Mouse (Mus musculus) heart, adult 2 months (tissue): ENCODE results near the gene Slc38a9. TPM values are rescaled to one million over a fixed set of nuclear protein-coding genes. Genes with fewer than 3 reads are reported as not detected.

ENCODE experiments used
- DNase-seq, 2 experiments: peaks; one replicate each; pipeline ENCODE4 v3.0.0; 2021
- H3K27ac ChIP-seq: fragments of 200-600 bp; 2 replicates; pipeline ENCODE4 v1.8.1; 2022
- H3K27me3 ChIP-seq: fragments of 200-500 bp; 2 replicates; pipeline ENCODE4 v1.6.1; 2012; ENCODE audit warnings: mild to moderate bottlenecking, low read length, inconsistent platforms, mixed read lengths; ENCODE audit not compliant: control insufficient read depth, insufficient read depth
- H3K36me3 ChIP-seq: fragments of 200-500 bp; 2 replicates; pipeline ENCODE4 v1.6.1; 2012; ENCODE audit warnings: low read length, inconsistent platforms; ENCODE audit not compliant: control insufficient read depth, insufficient read depth
- H3K4me1 ChIP-seq: fragments of 200-500 bp; 2 replicates; pipeline ENCODE4 v1.6.1; 2011; ENCODE audit warnings: low read length; ENCODE audit not compliant: control insufficient read depth, insufficient read depth
- H3K4me3 ChIP-seq: fragments of 200-600 bp; 2 replicates; pipeline ENCODE4 v1.8.1; 2022
- H3K79me2 ChIP-seq: fragments of 200-500 bp; replicated peaks from 2 replicates; pipeline ENCODE4 v1.6.1; 2012; ENCODE audit warnings: mild to moderate bottlenecking, inconsistent platforms, low read length, moderate library complexity, mixed read lengths; ENCODE audit not compliant: control insufficient read depth, insufficient read depth
- H3K9ac ChIP-seq: fragments of 200-500 bp; 2 replicates; pipeline ENCODE4 v1.6.1; 2012; ENCODE audit warnings: low read depth, mild to moderate bottlenecking, control low read depth, inconsistent platforms, low read length, mixed read lengths
- CTCF ChIP-seq: fragments of 200-600 bp; IDR thresholded peaks from 2 replicates; pipeline ENCODE4 v1.8.1; 2022; ENCODE audit warnings: antibody characterized with exemption, mild to moderate bottlenecking, moderate library complexity
- EP300 ChIP-seq: fragments of 200-500 bp; IDR thresholded peaks from 2 replicates; pipeline ENCODE4 v1.6.1; 2011; ENCODE audit warnings: low read depth, low read length, control low read depth; ENCODE audit not compliant: insufficient read depth
- POLR2A ChIP-seq: fragments of 200-500 bp; IDR thresholded peaks from 2 replicates; pipeline ENCODE4 v1.6.1; 2011; ENCODE audit warnings: mild to moderate bottlenecking, low read depth, low read length, control low read depth; ENCODE audit not compliant: insufficient read depth
- whole genome bisulfite sequencing: fragments of 180-500 bp; shearing (Covaris S2); methylation state at CpG from one replicate; pipeline ENCODE4 v1.1.7; 2018; 5-methylcytosine and 5-hydroxymethylcytosine counted together
- intact Hi-C: fragments of 180-260 bp; cut with DNase I; formaldehyde crosslinking; loops from one replicate; pipeline ENCODE4 v1.15.1; 2025
- polyA plus RNA-seq: library from polyadenylated mRNA; depleted of rRNA; stranded (reverse); fragments of >200 nt; gene quantifications from 2 replicates; pipeline ENCODE4 v1.2.3, GENCODE M21; 2012
- total RNA-seq, 2 experiments: library from RNA; stranded (reverse); gene quantifications; 2 replicates each; pipeline ENCODE4 v1.2.3; 2021

Gene Slc38a9
- total and polyA plus RNA-seq, 3 experiments, result 7.7 to 8.5 (median 8.3) TPM

- WGBS, result 87% methylated on average over 3 of the region's 3 CpGs
- no peak for DNase-seq
- H3K27me3 ChIP-seq, result no peaks in the 10 kb centered on the region
- H3K36me3 ChIP-seq, result no peaks in the 10 kb centered on the region
- no peak overlapping the region for H3K9ac ChIP-seq
- H3K4me3 ChIP-seq, result no peak overlapping the region
- TF ChIP-seq CTCF (no peak), EP300 (no peak), POLR2A (no peak)
- H3K27ac ChIP-seq, result no peak overlapping the region
- no peaks in the 10 kb centered on the region for H3K79me2 ChIP-seq
- intact Hi-C loops, result no loop called here
- H3K4me1 ChIP-seq, result no peaks in the 10 kb centered on the region
These were observed 9.4 kb upstream of the Slc38a9 start for GRCm38 (mm10) chr13:112651183-112651582.

DNA sequence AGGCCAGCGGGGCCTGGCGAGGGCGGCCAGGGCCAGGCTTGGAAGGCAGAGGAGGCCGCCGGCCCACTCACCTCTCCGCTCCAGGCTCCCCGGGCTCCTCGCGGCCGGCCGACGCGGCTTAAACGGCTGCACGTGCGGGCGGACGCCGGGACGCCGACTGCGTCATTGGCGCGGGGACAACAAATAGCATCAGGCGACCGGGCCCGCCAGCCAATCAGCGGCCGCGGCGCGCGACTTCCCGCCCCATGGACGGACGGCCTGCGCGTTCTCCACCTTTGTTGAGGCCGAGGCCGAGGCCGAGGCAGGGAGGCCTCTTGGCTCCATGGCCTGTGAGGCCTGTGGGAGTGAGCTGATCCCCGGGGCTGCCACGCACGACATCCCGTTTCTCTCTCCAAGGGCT is 8.3 kb upstream of the Slc38a9 start, which contains the start of gene Ddx4:
TSS of gene Ddx4 (minus strand) at position 271 of the 400 bp plus-strand sequence.
- Histone ChIP-seq H3K9ac (no peak within 1 kb of the TSS), H3K36me3 (no peaks in the 10 kb centered on the region), H3K27me3 (no peaks in the 10 kb centered on the region), H3K27ac (no peak within 1 kb of the TSS), H3K4me1 (no peaks in the 10 kb centered on the region), H3K4me3 (no peak within 1 kb of the TSS), H3K79me2 (no peaks in the 10 kb centered on the region)
- intact Hi-C loops, result no loop called here
- TF ChIP-seq EP300, result no peak
- no peak for TF ChIP-seq POLR2A
- no peak for TF ChIP-seq CTCF
- DNase-seq, result no peak
- 72% methylated on average over 45 of the region's 45 CpGs for WGBS

- Histone ChIP-seq H3K4me3 (peak overlapping the region; percentile 79), H3K36me3 (no peaks in the 10 kb centered on the region), H3K79me2 (no peaks in the 10 kb centered on the region), H3K27ac (peak overlapping the region; percentile 57; the same call in 1 of the 2 replicates), H3K9ac (peak overlapping the region; percentile 47), H3K4me1 (peaks cover 3% of the 10 kb centered on the region; the same call in 1 of the 2 replicates), H3K27me3 (no peaks in the 10 kb centered on the region)
- DNase-seq, result no peak
- 2% methylated on average over 10 of the region's 10 CpGs for WGBS
- no peak for TF ChIP-seq EP300
- no peak for TF ChIP-seq CTCF
- intact Hi-C loops, result loop anchor here (5.0 kb wide), 1 partner anchor 267 kb away; the partner anchor contains the start of genes Dhx29 and Mtrex
These were observed 471 bp upstream of the Slc38a9 start for GRCm38 (mm10) chr13:112659986-112660573.

DNA sequence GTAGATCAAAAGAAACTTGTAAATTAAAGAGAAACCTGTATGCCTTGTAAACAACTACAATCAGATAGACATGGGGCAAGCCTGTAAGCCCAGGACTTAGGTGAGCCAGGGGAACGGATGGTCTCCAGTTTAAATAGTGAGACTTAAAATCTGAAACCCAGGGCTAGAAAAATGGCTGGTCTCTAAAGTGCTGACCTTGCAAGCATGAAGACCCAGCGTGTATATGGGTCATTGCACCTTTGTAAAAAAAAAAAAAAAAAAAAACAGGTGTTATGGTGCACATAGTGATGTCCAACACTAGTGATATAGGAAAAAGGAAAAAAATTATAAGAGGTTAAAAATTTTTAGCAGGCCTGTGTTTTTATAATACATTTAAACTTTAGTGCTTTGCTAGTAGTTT is 1.1 kb downstream of the Slc38a9 start:
- no peak for DNase-seq
- TF ChIP-seq CTCF (no peak), EP300 (no peak), POLR2A (no peak)
- Histone ChIP-seq H3K36me3 (no peaks in the 10 kb centered on the region), H3K4me1 (peaks cover 5% of the 10 kb centered on the region), H3K27me3 (no peaks in the 10 kb centered on the region), H3K79me2 (no peaks in the 10 kb centered on the region), H3K27ac (no peak overlapping the region), H3K9ac (no peak overlapping the region), H3K4me3 (no peak overlapping the region)
- intact Hi-C loops, result loop anchor here (5.0 kb wide), 1 partner anchor 266 kb away; the partner anchor contains the start of genes Dhx29 and Mtrex
- 86% methylated on average over 2 of the region's 2 CpGs for WGBS

- peak in 1 of 2 experiments; percentile 12 for DNase-seq
- TF ChIP-seq EP300, result no peak
- no peak for TF ChIP-seq POLR2A
- TF ChIP-seq CTCF, result no peak
- no peak overlapping the region for H3K27ac ChIP-seq
- H3K79me2 ChIP-seq, result no peaks in the 10 kb centered on the region
- H3K36me3 ChIP-seq, result no peaks in the 10 kb centered on the region
- H3K4me3 ChIP-seq, result no peak overlapping the region
- H3K4me1 ChIP-seq, result peaks cover 4% of the 10 kb centered on the region
- WGBS, result 79% methylated on average over 10 of the region's 10 CpGs
- no peaks in the 10 kb centered on the region for H3K27me3 ChIP-seq
- intact Hi-C loops, result no loop called here
- no peak overlapping the region for H3K9ac ChIP-seq
These were observed 6.0 kb downstream of the Slc38a9 start for GRCm38 (mm10) chr13:112666433-112667024.

DNA sequence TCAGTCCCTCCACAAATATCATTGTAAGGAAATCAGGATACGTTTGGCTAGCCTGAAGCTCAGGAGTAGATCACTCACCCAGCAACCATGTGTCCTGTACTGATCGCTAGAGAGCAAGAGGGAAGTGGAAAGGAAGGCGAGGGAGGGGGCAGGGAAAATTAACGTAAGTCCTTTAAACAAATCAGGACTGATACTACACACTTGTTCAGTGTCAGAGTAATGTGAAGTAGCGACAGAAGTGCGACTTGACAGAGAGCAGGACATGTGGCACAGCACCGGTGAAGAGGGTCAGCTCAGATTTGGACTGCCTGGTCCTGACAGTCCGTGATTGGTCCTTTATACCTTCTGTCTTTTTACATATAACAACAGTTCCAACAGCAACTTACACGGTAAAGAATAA is 6.7 kb downstream of the Slc38a9 start:
- 42% methylated on average over 9 of the region's 9 CpGs for WGBS
- H3K79me2 ChIP-seq, result no peaks in the 10 kb centered on the region
- TF ChIP-seq EP300 (0 out of 2 replicates have a peak, but pooled peaks have one; percentile 11), POLR2A (no peak)
- H3K4me1 ChIP-seq, result peaks cover 4% of the 10 kb centered on the region
- H3K27ac ChIP-seq, result no peak overlapping the region
- intact Hi-C loops, result no loop called here
- no peaks in the 10 kb centered on the region for H3K27me3 ChIP-seq
- H3K36me3 ChIP-seq, result no peaks in the 10 kb centered on the region
- no peak overlapping the region for H3K4me3 ChIP-seq
- DNase-seq, result peak in 1 of 2 experiments; percentile 12
- no peak overlapping the region for H3K9ac ChIP-seq
